Mouse (Mus musculus): ENCODE measurements around the gene Hsd11b1. TPM values are rescaled to one million over a fixed set of nuclear protein-coding genes. Genes with fewer than 3 reads are reported as not detected.

The Hsd11b1 gene
- polyA plus RNA-seq, 1 experiment from 2014 or later: 1.2 TPM

DNA sequence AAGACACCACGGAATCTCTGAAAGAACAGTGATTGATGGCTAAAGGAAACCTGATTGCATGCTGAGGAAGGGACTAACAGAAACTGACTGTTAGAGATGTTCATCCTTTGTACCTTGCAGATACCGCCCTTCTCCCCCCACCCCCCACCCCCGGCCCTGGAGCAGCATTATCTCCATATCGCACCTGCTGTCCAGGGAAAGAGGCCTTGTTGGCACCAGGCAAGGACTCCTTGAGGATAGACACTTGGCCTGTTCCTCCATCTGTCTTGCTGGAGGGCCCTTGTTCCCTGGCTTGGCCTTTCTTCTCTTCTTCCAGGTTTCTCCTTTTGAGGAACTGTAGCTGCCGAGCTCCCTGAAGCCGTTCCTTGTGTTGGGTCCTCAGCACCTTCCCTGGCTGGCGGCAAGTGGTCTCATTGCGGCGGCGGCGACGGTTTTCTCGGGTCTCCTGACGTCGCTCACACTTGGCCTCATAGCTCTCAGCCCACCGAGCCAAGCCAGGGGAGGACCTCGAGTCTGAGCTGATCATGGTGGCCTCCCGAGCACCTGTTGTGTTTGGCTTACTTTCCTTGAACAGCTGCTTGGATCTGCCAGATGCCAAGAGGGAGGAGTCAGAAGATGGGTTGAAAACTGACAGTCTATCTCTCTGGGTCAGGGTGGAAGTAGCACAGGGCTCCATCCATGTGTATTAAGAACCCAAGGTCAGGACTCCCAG, 66.2 kb downstream of the Hsd11b1 start:
- no peak for ATAC-seq (ENCODE audit: insufficient number of reproducible peaks, insufficient read depth, low FRiP score, low read depth)

DNA sequence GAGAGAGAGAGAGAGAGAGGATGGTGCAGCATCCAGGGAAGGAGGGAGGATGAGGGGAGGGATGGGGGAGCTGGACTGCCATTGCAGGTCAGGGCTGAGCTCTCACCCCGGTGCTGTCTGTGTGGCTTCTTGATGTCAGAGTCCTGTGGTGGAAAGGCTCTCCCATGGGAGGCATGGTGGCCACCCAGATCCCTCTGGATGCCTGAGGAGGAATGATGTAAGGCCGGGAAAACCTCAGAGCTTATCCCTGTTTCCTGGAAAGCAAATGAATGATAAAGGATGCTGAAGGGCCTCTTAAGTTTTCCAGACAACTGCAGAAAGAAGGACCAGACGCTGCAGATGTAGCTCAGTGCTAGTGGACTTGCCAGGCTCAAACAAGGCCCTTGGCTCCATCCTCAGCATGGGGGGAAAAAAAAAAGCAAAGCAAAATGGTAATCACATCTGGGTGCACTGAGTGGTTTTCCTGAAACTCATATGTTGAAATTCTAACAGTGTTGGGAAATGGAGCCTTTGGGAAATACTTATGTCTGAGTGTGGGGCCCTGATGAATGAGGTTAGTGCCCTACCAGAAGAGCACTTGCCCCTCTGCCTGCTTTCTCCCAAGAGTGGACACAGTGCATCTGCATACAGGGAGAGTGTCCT, 68.6 kb downstream of the Hsd11b1 start:
- WGBS: 56% methylated on average over 3 of the region's 3 CpGs
- H3K36me3 ChIP-seq (ENCODE audit: control insufficient read depth, insufficient read depth, low read length): no peaks in the 10 kb centered on the region
- H3K9me3 ChIP-seq (ENCODE audit: control insufficient read depth, low read depth, low read length): no peaks in the 10 kb centered on the region
- no peak overlapping the region for H3K27ac ChIP-seq (ENCODE audit: low read length)
- H3K4me2 ChIP-seq (replicated peaks; ENCODE audit: low read depth, low read length): no peak overlapping the region
- H3K9ac ChIP-seq (replicated peaks; ENCODE audit: low read depth, low read length): no peak overlapping the region
- H3K27me3 ChIP-seq (ENCODE audit: control insufficient read depth, insufficient read depth, low read length): no peaks in the 10 kb centered on the region
- no peak overlapping the region for H3K4me3 ChIP-seq (ENCODE audit: low read depth, low read length)
- no peak for ATAC-seq (ENCODE audit: insufficient number of reproducible peaks, insufficient read depth, low FRiP score, low read depth)
- H3K4me1 ChIP-seq (ENCODE audit: control insufficient read depth, insufficient read depth, low read length): peaks cover 3% of the 10 kb centered on the region

More for the DNA sequence above, 66.2 kb downstream of the Hsd11b1 start:
- Histone ChIP-seq H3K4me3 (ENCODE audit: low read depth, low read length) (no peak overlapping the region), H3K4me1 (ENCODE audit: control insufficient read depth, insufficient read depth, low read length) (no peaks in the 10 kb centered on the region), H3K27ac (ENCODE audit: low read length) (no peak overlapping the region), H3K9me3 (ENCODE audit: control insufficient read depth, low read depth, low read length) (no peaks in the 10 kb centered on the region), H3K27me3 (ENCODE audit: control insufficient read depth, insufficient read depth, low read length) (no peaks in the 10 kb centered on the region), H3K9ac (replicated peaks; ENCODE audit: low read depth, low read length) (no peak overlapping the region), H3K36me3 (ENCODE audit: control insufficient read depth, insufficient read depth, low read length) (no peaks in the 10 kb centered on the region), H3K4me2 (replicated peaks; ENCODE audit: low read depth, low read length) (no peak overlapping the region)
- WGBS: 83% methylated on average over 18 of the region's 18 CpGs

DNA sequence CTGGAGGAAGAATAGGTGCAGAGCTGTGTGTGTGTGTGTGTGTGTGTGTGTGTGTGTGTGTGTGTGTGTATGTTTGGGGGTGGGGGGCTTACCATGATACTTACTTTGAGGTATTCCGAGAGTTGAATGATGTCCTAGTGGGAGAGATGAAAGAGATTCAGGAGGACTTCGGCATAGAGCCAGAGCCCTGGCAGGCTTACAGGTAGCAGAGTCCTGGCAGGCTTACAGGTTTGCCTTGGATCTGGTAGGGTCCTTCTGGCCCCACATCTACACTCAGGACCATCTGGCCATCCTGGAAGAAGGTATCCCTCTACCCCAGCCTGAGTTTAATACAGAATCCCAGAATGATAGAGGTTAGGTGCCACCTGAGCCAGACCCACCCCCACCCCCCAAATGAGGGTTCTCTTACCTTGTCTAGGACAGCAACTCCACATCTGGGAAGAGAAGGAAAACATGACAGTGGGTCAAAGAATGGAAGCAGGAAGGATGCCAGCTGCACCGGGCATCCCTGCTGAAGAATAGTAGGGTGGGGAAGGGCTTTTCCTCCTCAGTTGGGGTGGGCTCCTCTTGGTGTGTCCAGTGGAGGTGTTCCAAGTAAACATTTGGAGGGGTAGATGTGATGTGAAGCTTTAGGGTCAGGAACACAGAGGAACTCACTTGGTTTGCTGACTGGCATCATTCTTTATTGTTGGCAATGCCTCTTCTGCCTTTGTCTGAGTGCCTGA, 69.3 kb downstream of the Hsd11b1 start:
- no peak overlapping the region for H3K9ac ChIP-seq (replicated peaks; ENCODE audit: low read depth, low read length)
- WGBS: 78% methylated on average over 3 of the region's 3 CpGs
- H3K4me2 ChIP-seq (replicated peaks; ENCODE audit: low read depth, low read length): no peak overlapping the region
- no peaks in the 10 kb centered on the region for H3K36me3 ChIP-seq (ENCODE audit: control insufficient read depth, insufficient read depth, low read length)
- H3K9me3 ChIP-seq (ENCODE audit: control insufficient read depth, low read depth, low read length): no peaks in the 10 kb centered on the region
- peaks cover 10% of the 10 kb centered on the region for H3K4me1 ChIP-seq (ENCODE audit: control insufficient read depth, insufficient read depth, low read length)
- ATAC-seq (ENCODE audit: insufficient number of reproducible peaks, insufficient read depth, low FRiP score, low read depth): no peak
- no peaks in the 10 kb centered on the region for H3K27me3 ChIP-seq (ENCODE audit: control insufficient read depth, insufficient read depth, low read length)
- no peak overlapping the region for H3K27ac ChIP-seq (ENCODE audit: low read length)
- H3K4me3 ChIP-seq (ENCODE audit: low read depth, low read length): no peak overlapping the region

DNA sequence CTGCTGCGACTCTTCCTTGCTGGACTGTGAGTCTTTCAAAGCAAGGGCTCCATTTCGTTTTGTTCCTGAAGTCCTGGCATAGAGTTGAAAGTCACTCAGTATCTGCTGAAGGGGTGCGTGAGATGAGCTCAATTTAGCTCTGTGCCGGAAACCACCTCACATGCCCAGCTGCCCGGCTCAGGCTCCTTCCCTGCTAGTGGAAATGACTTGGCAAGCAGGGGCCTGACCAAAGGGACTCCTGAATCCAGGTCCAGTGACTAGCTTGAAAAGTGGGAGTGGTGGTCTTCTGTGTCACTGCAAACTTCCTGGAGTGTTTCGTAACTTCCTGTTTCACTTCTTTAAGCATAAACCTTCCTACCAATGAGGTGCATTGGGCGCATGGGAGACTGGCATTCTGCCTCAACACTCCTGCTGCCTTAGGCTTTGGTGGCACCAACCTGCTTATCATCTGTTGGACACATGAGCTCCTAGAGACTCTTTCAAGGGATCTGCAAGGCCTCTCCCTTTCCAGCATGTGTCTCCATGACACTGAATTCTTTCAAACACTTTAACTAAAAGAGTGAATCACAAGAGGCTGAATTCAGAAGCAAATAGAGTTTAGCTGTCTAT, 72.1 kb downstream of the Hsd11b1 start:
- Histone ChIP-seq H3K9ac (replicated peaks; ENCODE audit: low read depth, low read length) (no peak overlapping the region), H3K27me3 (ENCODE audit: control insufficient read depth, insufficient read depth, low read length) (no peaks in the 10 kb centered on the region), H3K36me3 (ENCODE audit: control insufficient read depth, insufficient read depth, low read length) (no peaks in the 10 kb centered on the region), H3K4me2 (replicated peaks; ENCODE audit: low read depth, low read length) (no peak overlapping the region), H3K4me1 (ENCODE audit: control insufficient read depth, insufficient read depth, low read length) (peaks cover 27% of the 10 kb centered on the region), H3K27ac (ENCODE audit: low read length) (no peak overlapping the region), H3K9me3 (ENCODE audit: control insufficient read depth, low read depth, low read length) (no peaks in the 10 kb centered on the region), H3K4me3 (ENCODE audit: low read depth, low read length) (no peak overlapping the region)
- 82% methylated on average over 7 of the region's 7 CpGs for WGBS
- ATAC-seq (ENCODE audit: insufficient number of reproducible peaks, insufficient read depth, low FRiP score, low read depth): no peak

DNA sequence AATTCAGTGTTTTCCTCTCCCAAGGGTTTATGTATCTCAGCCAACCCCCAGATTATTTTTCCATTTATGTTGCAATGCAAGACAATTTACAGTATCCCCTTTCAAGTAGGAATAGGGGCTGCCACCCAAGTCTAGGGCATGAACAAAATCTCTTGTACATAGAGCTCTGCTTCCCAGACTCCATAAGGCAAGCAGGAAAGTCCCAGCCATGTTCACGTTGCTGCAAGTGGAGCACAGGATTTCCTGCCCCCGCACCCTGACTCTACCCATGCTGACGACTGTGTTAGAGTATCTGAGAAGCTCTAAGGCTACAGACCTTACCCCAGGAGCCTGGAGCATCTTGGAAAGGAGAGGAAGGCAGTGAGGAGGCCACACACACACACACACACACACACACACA, 74.1 kb downstream of the Hsd11b1 start:
- Histone ChIP-seq H3K27ac (ENCODE audit: low read length) (peak overlapping the region; percentile 76), H3K4me2 (replicated peaks; ENCODE audit: low read depth, low read length) (0 out of 2 replicates have a peak overlapping the region, but pooled peaks have one; percentile 0), H3K4me3 (ENCODE audit: low read depth, low read length) (no peak overlapping the region), H3K4me1 (ENCODE audit: control insufficient read depth, insufficient read depth, low read length) (peaks cover 27% of the 10 kb centered on the region), H3K27me3 (ENCODE audit: control insufficient read depth, insufficient read depth, low read length) (no peaks in the 10 kb centered on the region), H3K36me3 (ENCODE audit: control insufficient read depth, insufficient read depth, low read length) (no peaks in the 10 kb centered on the region), H3K9me3 (ENCODE audit: control insufficient read depth, low read depth, low read length) (no peaks in the 10 kb centered on the region), H3K9ac (replicated peaks; ENCODE audit: low read depth, low read length) (no peak overlapping the region)
- no peak for ATAC-seq (ENCODE audit: insufficient number of reproducible peaks, insufficient read depth, low FRiP score, low read depth)
- WGBS: 26% methylated on average over 3 of the region's 3 CpGs

DNA sequence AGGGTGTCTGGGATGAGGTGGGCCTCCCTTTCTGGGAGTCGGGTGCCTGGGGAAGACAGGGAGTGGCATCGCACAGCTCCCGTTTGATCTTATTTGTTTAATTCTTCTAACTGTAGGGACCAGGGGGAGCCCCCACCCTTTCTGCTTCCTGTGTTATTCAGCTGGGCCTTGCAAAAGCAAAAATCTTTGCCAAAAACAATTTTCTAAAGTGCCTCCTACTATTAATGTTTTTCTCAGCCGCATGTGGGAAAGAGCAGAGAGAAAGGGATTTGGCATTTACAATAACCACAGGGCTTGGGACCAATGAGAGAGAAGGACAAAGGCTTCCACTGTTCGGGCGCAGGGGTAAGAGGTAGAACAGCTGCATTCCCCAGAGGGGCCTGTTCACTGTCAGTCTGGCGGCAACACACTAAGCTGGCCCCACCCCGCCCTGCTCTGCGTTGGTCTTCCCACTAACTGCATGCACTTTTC, 74.7 kb downstream of the Hsd11b1 start:
- no peaks in the 10 kb centered on the region for H3K27me3 ChIP-seq (ENCODE audit: control insufficient read depth, insufficient read depth, low read length)
- WGBS: 7% methylated on average over 9 of the region's 9 CpGs
- H3K4me2 ChIP-seq (replicated peaks; ENCODE audit: low read depth, low read length): peak overlapping the region; percentile 0; the same call in 1 of the 2 replicates
- H3K4me3 ChIP-seq (ENCODE audit: low read depth, low read length): no peak overlapping the region
- H3K9ac ChIP-seq (replicated peaks; ENCODE audit: low read depth, low read length): no peak overlapping the region
- peaks cover 27% of the 10 kb centered on the region for H3K4me1 ChIP-seq (ENCODE audit: control insufficient read depth, insufficient read depth, low read length)
- H3K27ac ChIP-seq (ENCODE audit: low read length): peak overlapping the region; percentile 76
- H3K36me3 ChIP-seq (ENCODE audit: control insufficient read depth, insufficient read depth, low read length): no peaks in the 10 kb centered on the region
- H3K9me3 ChIP-seq (ENCODE audit: control insufficient read depth, low read depth, low read length): no peaks in the 10 kb centered on the region
- ATAC-seq (ENCODE audit: insufficient number of reproducible peaks, insufficient read depth, low FRiP score, low read depth): peak; percentile 96

DNA sequence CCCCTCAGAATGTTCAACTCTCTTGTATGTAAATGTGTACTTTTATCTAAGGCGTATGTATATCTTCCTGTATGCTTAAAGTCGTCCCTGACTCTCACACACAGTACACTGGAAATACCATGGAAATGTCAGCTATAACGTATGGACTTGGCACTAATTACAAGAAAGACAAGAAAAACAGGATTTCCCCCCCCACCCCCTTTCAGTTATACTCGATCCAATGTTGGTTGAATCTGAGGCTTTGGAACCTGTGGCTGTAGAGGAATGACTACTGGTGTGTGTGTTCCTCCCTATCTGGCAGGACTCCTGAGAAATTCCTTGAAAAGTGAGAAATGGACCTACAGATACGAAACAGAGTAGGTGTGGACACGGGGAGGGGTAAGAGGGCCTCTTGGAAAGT, 75.6 kb downstream of the Hsd11b1 start:
- no peaks in the 10 kb centered on the region for H3K9me3 ChIP-seq (ENCODE audit: control insufficient read depth, low read depth, low read length)
- WGBS: 56% methylated on average over 6 of the region's 6 CpGs
- no peaks in the 10 kb centered on the region for H3K27me3 ChIP-seq (ENCODE audit: control insufficient read depth, insufficient read depth, low read length)
- H3K36me3 ChIP-seq (ENCODE audit: control insufficient read depth, insufficient read depth, low read length): no peaks in the 10 kb centered on the region
- peak overlapping the region; percentile 76; the same call in 1 of the 2 replicates for H3K27ac ChIP-seq (ENCODE audit: low read length)
- H3K4me2 ChIP-seq (replicated peaks; ENCODE audit: low read depth, low read length): no peak overlapping the region
- H3K4me3 ChIP-seq (ENCODE audit: low read depth, low read length): no peak overlapping the region
- ATAC-seq (ENCODE audit: insufficient number of reproducible peaks, insufficient read depth, low FRiP score, low read depth): no peak
- no peak overlapping the region for H3K9ac ChIP-seq (replicated peaks; ENCODE audit: low read depth, low read length)
- H3K4me1 ChIP-seq (ENCODE audit: control insufficient read depth, insufficient read depth, low read length): peaks cover 27% of the 10 kb centered on the region

DNA sequence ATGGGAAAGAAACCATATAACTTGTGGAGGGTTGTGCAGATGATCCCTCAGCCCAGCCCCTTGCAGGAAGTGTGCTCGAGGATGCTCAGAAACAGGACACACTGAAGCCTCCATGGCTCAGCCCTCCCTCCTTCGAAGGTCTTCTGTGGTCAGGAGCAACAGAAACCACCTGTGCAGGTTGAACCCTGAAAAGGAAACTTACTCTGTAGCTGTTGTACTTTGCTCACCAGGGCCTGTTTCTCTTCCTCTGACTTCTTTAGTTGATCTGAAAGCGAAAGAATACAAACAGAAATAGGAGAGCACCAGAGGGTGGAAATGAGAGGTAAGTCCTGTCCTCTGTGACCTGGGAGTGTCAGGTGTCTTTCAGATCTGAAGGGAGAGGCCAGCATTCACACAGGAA, 82.8 kb downstream of the Hsd11b1 start:
- Histone ChIP-seq H3K4me3 (ENCODE audit: low read depth, low read length) (no peak overlapping the region), H3K9ac (replicated peaks; ENCODE audit: low read depth, low read length) (no peak overlapping the region), H3K4me1 (ENCODE audit: control insufficient read depth, insufficient read depth, low read length) (no peaks in the 10 kb centered on the region), H3K27ac (ENCODE audit: low read length) (no peak overlapping the region), H3K9me3 (ENCODE audit: control insufficient read depth, low read depth, low read length) (no peaks in the 10 kb centered on the region), H3K27me3 (ENCODE audit: control insufficient read depth, insufficient read depth, low read length) (no peaks in the 10 kb centered on the region), H3K36me3 (ENCODE audit: control insufficient read depth, insufficient read depth, low read length) (no peaks in the 10 kb centered on the region), H3K4me2 (replicated peaks; ENCODE audit: low read depth, low read length) (no peak overlapping the region)
- 69% methylated on average over 3 of the region's 3 CpGs for WGBS
- ATAC-seq (ENCODE audit: insufficient number of reproducible peaks, insufficient read depth, low FRiP score, low read depth): no peak

Measured in stomach, embryonic 14.5 days (tissue).